Mouse (Mus musculus): ENCODE data around the gene Smpd4.

GRCm38 (mm10) chr16:17583064-17583463 lies 36.1 kb upstream of the Smpd4 start, which contains the start of gene Slc7a4:
- TF ChIP-seq CTCF (IDR thresholded peaks at IDR 0.05 in 2 of 3, conservative IDR thresholded peaks at IDR 0.05 in 1 of 3; ENCODE audit: control insufficient read depth in 1 of 3, insufficient read depth in 1 of 3, low read depth in 2 of 3, low read length in 3 of 3, poor library complexity in 1 of 3, severe bottlenecking in 1 of 3) (peak; percentile 73 to 94 (median 77)), GABPA (IDR thresholded peaks at IDR 0.05; ENCODE audit: low read depth, low read length) (no peak), POLR2AphosphoS2 (IDR thresholded peaks at IDR 0.05; ENCODE audit: low read length) (no peak)

All from MEL (cell line).